Mouse (Mus musculus) urinary bladder, adult 18-20 months (tissue): ENCODE measurements around the gene Tescl.
A peak's percentile ranks its signal among the peaks of the same experiment; 100 is the strongest.

Source experiments
- DNase-seq, 2 experiments: peaks; one replicate each; pipeline ENCODE4 v3.0.0; 2022; ENCODE audit warnings: low spot score in 2 of 2, mixed read lengths in 2 of 2

The Tescl gene

GRCm38 (mm10) chr7:24333304-24333986, at the start of gene Tescl:
Gene Tescl, minus strand, starts transcription at chr7:24333936.
- DNase-seq = peak in 1 of 2 experiments; percentile 30

GRCm38 (mm10) chr7:24382730-24383372, 49.1 kb upstream of the Tescl start:
- DNase-seq = no peak

GRCm38 (mm10) chr7:24380370-24380769, 46.6 kb upstream of the Tescl start:
- DNase-seq = no peak

- no peak for DNase-seq
These were observed 46.2 kb upstream of the Tescl start for GRCm38 (mm10) chr7:24379934-24380333.

GRCm38 (mm10) chr7:24378049-24378701, 44.4 kb upstream of the Tescl start:
- no peak for DNase-seq

GRCm38 (mm10) chr7:24377091-24377865, 43.5 kb upstream of the Tescl start:
- DNase-seq = peak; percentile 68 to 72

GRCm38 (mm10) chr7:24376456-24376855, 42.7 kb upstream of the Tescl start:
- DNase-seq = no peak

- no peak for DNase-seq
These were observed 40.0 kb upstream of the Tescl start for GRCm38 (mm10) chr7:24373538-24374379.

- no peak for DNase-seq
These were observed 39.0 kb upstream of the Tescl start for GRCm38 (mm10) chr7:24372786-24373185.

GRCm38 (mm10) chr7:24372300-24372699, 38.6 kb upstream of the Tescl start:
- peak in 1 of 2 experiments; percentile 61 for DNase-seq

- DNase-seq = no peak
These were observed 38.0 kb upstream of the Tescl start for GRCm38 (mm10) chr7:24371809-24372145.

- DNase-seq = no peak
These were observed 37.5 kb upstream of the Tescl start for GRCm38 (mm10) chr7:24371012-24371808.

- no peak for DNase-seq
These were observed 36.2 kb upstream of the Tescl start, which contains the start of gene Kcnn4 for GRCm38 (mm10) chr7:24369731-24370541. Gene Kcnn4, plus strand, starts transcription at chr7:24370263.

GRCm38 (mm10) chr7:24368946-24369345, 35.2 kb upstream of the Tescl start:
- no peak for DNase-seq

- no peak for DNase-seq
These were observed 34.5 kb upstream of the Tescl start for GRCm38 (mm10) chr7:24368226-24368625.

- no peak for DNase-seq
These were observed 33.2 kb upstream of the Tescl start for GRCm38 (mm10) chr7:24366716-24367632.

- DNase-seq = no peak
These were observed 31.7 kb upstream of the Tescl start for GRCm38 (mm10) chr7:24365258-24366014.

GRCm38 (mm10) chr7:24364827-24365226, 31.1 kb upstream of the Tescl start:
- peak; percentile 67 to 83 for DNase-seq
